Mouse (Mus musculus): ENCODE data around the gene Gpr180. TPM values are rescaled to one million over a fixed set of nuclear protein-coding genes. Genes with fewer than 3 reads are reported as not detected.
A peak's percentile ranks its signal among the peaks of the same experiment; 100 is the strongest.

Gene Gpr180
- polyA plus RNA-seq, 1 experiment = 34.6 TPM

GRCm38 (mm10) chr14:118113116-118113515, 23.8 kb upstream of the Gpr180 start:
- Histone ChIP-seq H3K4me3 (ENCODE audit: insufficient read depth, low read depth, low read length) (no peak overlapping the region), H3K27ac (ENCODE audit: insufficient read depth, low read depth, low read length) (no peak overlapping the region), H3K36me3 (ENCODE audit: control insufficient read depth, insufficient read depth, low read length) (peaks cover 6% of the 10 kb centered on the region; the same call in 1 of the 2 replicates), H3K4me1 (ENCODE audit: control insufficient read depth, insufficient read depth, low read length) (no peaks in the 10 kb centered on the region), H3K27me3 (replicated peaks; ENCODE audit: control insufficient read depth, insufficient read depth, low read length) (no peaks in the 10 kb centered on the region)
- 79% methylated on average over 6 of the region's 6 CpGs for WGBS
- no peak for TF ChIP-seq CTCF (conservative IDR thresholded peaks at IDR 0.05; ENCODE audit: insufficient read depth, insufficient read length, low read depth, low read length)
- TF ChIP-seq POLR2A (IDR thresholded peaks at IDR 0.05; ENCODE audit: low read depth, low read length) = no peak
- DNase-seq = no peak

- TF ChIP-seq CTCF (conservative IDR thresholded peaks at IDR 0.05; ENCODE audit: insufficient read depth, insufficient read length, low read depth, low read length) = no peak
- no peak for TF ChIP-seq POLR2A (IDR thresholded peaks at IDR 0.05; ENCODE audit: low read depth, low read length)
- H3K36me3 ChIP-seq (ENCODE audit: control insufficient read depth, insufficient read depth, low read length) = no peaks in the 10 kb centered on the region
- DNase-seq = no peak
- H3K4me3 ChIP-seq (ENCODE audit: insufficient read depth, low read depth, low read length) = no peak overlapping the region
- no peaks in the 10 kb centered on the region for H3K27me3 ChIP-seq (replicated peaks; ENCODE audit: control insufficient read depth, insufficient read depth, low read length)
- H3K27ac ChIP-seq (ENCODE audit: insufficient read depth, low read depth, low read length) = no peak overlapping the region
- peaks cover 5% of the 10 kb centered on the region; the same call in 1 of the 2 replicates for H3K4me1 ChIP-seq (ENCODE audit: control insufficient read depth, insufficient read depth, low read length)
- WGBS = 57% methylated on average over 5 of the region's 5 CpGs
Observed at GRCm38 (mm10) chr14:118124129-118124528, 12.8 kb upstream of the Gpr180 start.

GRCm38 (mm10) chr14:118124771-118125170, 12.2 kb upstream of the Gpr180 start:
- WGBS = 68% methylated on average over 4 of the region's 4 CpGs
- no peaks in the 10 kb centered on the region for H3K36me3 ChIP-seq (ENCODE audit: control insufficient read depth, insufficient read depth, low read length)
- peak; percentile 63 for DNase-seq
- H3K27me3 ChIP-seq (replicated peaks; ENCODE audit: control insufficient read depth, insufficient read depth, low read length) = no peaks in the 10 kb centered on the region
- H3K4me3 ChIP-seq (ENCODE audit: insufficient read depth, low read depth, low read length) = no peak overlapping the region
- TF ChIP-seq CTCF (conservative IDR thresholded peaks at IDR 0.05; ENCODE audit: insufficient read depth, insufficient read length, low read depth, low read length) (no peak), POLR2A (IDR thresholded peaks at IDR 0.05; ENCODE audit: low read depth, low read length) (no peak)
- peaks cover 5% of the 10 kb centered on the region; the same call in 1 of the 2 replicates for H3K4me1 ChIP-seq (ENCODE audit: control insufficient read depth, insufficient read depth, low read length)
- no peak overlapping the region; the same call in 1 of the 2 replicates for H3K27ac ChIP-seq (ENCODE audit: insufficient read depth, low read depth, low read length)

GRCm38 (mm10) chr14:118126301-118126700, 10.7 kb upstream of the Gpr180 start:
- DNase-seq = no peak
- WGBS = 83% methylated on average over 5 of the region's 5 CpGs
- TF ChIP-seq CTCF (conservative IDR thresholded peaks at IDR 0.05; ENCODE audit: insufficient read depth, insufficient read length, low read depth, low read length) = no peak
- no peak for TF ChIP-seq POLR2A (IDR thresholded peaks at IDR 0.05; ENCODE audit: low read depth, low read length)
- Histone ChIP-seq H3K36me3 (ENCODE audit: control insufficient read depth, insufficient read depth, low read length) (no peaks in the 10 kb centered on the region), H3K27ac (ENCODE audit: insufficient read depth, low read depth, low read length) (no peak overlapping the region), H3K4me3 (ENCODE audit: insufficient read depth, low read depth, low read length) (no peak overlapping the region), H3K27me3 (replicated peaks; ENCODE audit: control insufficient read depth, insufficient read depth, low read length) (no peaks in the 10 kb centered on the region), H3K4me1 (ENCODE audit: control insufficient read depth, insufficient read depth, low read length) (peaks cover 6% of the 10 kb centered on the region; the same call in 1 of the 2 replicates)

- no peak for DNase-seq
- TF ChIP-seq POLR2A (IDR thresholded peaks at IDR 0.05; ENCODE audit: low read depth, low read length) = no peak
- no peak for TF ChIP-seq CTCF (conservative IDR thresholded peaks at IDR 0.05; ENCODE audit: insufficient read depth, insufficient read length, low read depth, low read length)
- Histone ChIP-seq H3K27ac (ENCODE audit: insufficient read depth, low read depth, low read length) (no peak overlapping the region), H3K4me3 (ENCODE audit: insufficient read depth, low read depth, low read length) (peak overlapping the region; percentile 93), H3K4me1 (ENCODE audit: control insufficient read depth, insufficient read depth, low read length) (peaks cover 5% of the 10 kb centered on the region; the same call in 1 of the 2 replicates), H3K36me3 (ENCODE audit: control insufficient read depth, insufficient read depth, low read length) (no peaks in the 10 kb centered on the region), H3K27me3 (replicated peaks; ENCODE audit: control insufficient read depth, insufficient read depth, low read length) (no peaks in the 10 kb centered on the region)
- 66% methylated on average over 7 of the region's 7 CpGs for WGBS
Observed at GRCm38 (mm10) chr14:118131472-118131871, 5.5 kb upstream of the Gpr180 start.

GRCm38 (mm10) chr14:118131931-118132641, 4.9 kb upstream of the Gpr180 start:
- peak overlapping the region; percentile 93 for H3K4me3 ChIP-seq (ENCODE audit: insufficient read depth, low read depth, low read length)
- no peaks in the 10 kb centered on the region for H3K36me3 ChIP-seq (ENCODE audit: control insufficient read depth, insufficient read depth, low read length)
- no peaks in the 10 kb centered on the region for H3K27me3 ChIP-seq (replicated peaks; ENCODE audit: control insufficient read depth, insufficient read depth, low read length)
- no peak overlapping the region for H3K27ac ChIP-seq (ENCODE audit: insufficient read depth, low read depth, low read length)
- DNase-seq = no peak
- TF ChIP-seq POLR2A (IDR thresholded peaks at IDR 0.05; ENCODE audit: low read depth, low read length) = no peak
- TF ChIP-seq CTCF (conservative IDR thresholded peaks at IDR 0.05; ENCODE audit: insufficient read depth, insufficient read length, low read depth, low read length) = no peak
- peaks cover 5% of the 10 kb centered on the region; the same call in 1 of the 2 replicates for H3K4me1 ChIP-seq (ENCODE audit: control insufficient read depth, insufficient read depth, low read length)
- WGBS = 9% methylated on average over 21 of the region's 21 CpGs

- H3K27me3 ChIP-seq (replicated peaks; ENCODE audit: control insufficient read depth, insufficient read depth, low read length) = no peaks in the 10 kb centered on the region
- TF ChIP-seq CTCF (conservative IDR thresholded peaks at IDR 0.05; ENCODE audit: insufficient read depth, insufficient read length, low read depth, low read length) (no peak), POLR2A (IDR thresholded peaks at IDR 0.05; ENCODE audit: low read depth, low read length) (peak; percentile 85)
- under 1% methylated on average over 28 of the region's 28 CpGs for WGBS
- H3K4me3 ChIP-seq (ENCODE audit: insufficient read depth, low read depth, low read length) = peak within 1 kb of the TSS; percentile 93
- H3K27ac ChIP-seq (ENCODE audit: insufficient read depth, low read depth, low read length) = no peak within 1 kb of the TSS
- peaks cover 7% of the 10 kb centered on the region; the same call in 1 of the 2 replicates for H3K4me1 ChIP-seq (ENCODE audit: control insufficient read depth, insufficient read depth, low read length)
- no peaks in the 10 kb centered on the region for H3K36me3 ChIP-seq (ENCODE audit: control insufficient read depth, insufficient read depth, low read length)
- DNase-seq = peak; percentile 99
Observed at GRCm38 (mm10) chr14:118132642-118132977, 4.3 kb upstream of the Gpr180 start, which contains the start of gene Tgds. Gene Tgds (minus strand): TSS chr14:118132755.

Data from kidney, adult 2 months (tissue).